Mouse (Mus musculus) cerebellum, adult 8-10 months (tissue): ENCODE data around the gene Wfdc16.
"Not testable (repeated sequence)": the region's sequence is repeated elsewhere in the genome, so short reads cannot be mapped to it uniquely, and the experiment has no call there.

Experiments used
- DNase-seq: peaks from one replicate; pipeline ENCODE4 v3.0.0; 2022

Wfdc16 gene

GRCm38 (mm10) chr2:164593494-164593893 lies 45.1 kb downstream of the Wfdc16 start, which contains the start of gene Eppin:
Gene Eppin (minus strand): TSS chr2:164593594.
- DNase-seq: no peak

- DNase-seq: no peak
Measured at GRCm38 (mm10) chr2:164592014-164592413, 46.6 kb downstream of the Wfdc16 start.

GRCm38 (mm10) chr2:164585025-164585725 lies 53.4 kb downstream of the Wfdc16 start, which contains the start of gene Wfdc6a:
Gene Wfdc6a (minus strand): TSS chr2:164585447.
- DNase-seq: not testable (repeated sequence)
